Mouse (Mus musculus) frontal cortex, postnatal 10 days (tissue): ENCODE data around the gene Uhrf1bp1l.

Source experiments
- DNase-seq, 2 experiments: peaks; one replicate each; pipeline ENCODE4 v3.0.0; 2022; ENCODE audit warnings: low spot score in 2 of 2, mixed read lengths in 1 of 2

Gene Uhrf1bp1l

DNA sequence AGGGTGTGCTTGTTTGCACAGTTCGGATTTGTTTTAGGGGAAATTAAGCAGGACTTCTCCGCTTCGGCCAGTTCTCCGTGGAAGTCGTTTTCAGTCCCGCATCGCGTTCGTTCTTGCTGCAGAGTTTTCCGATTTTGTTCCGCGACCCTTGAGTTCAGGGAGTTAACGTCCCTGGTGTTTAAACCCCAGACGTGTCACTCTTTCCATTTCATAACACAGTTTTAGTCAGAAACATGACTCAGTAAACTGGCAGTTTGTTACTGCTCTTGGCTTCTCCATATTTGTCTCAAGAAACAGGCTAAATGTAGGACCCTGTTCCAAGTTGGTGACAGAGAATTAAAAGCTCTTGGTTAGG, 852 bp downstream of the Uhrf1bp1l start:
- no peak for DNase-seq

DNA sequence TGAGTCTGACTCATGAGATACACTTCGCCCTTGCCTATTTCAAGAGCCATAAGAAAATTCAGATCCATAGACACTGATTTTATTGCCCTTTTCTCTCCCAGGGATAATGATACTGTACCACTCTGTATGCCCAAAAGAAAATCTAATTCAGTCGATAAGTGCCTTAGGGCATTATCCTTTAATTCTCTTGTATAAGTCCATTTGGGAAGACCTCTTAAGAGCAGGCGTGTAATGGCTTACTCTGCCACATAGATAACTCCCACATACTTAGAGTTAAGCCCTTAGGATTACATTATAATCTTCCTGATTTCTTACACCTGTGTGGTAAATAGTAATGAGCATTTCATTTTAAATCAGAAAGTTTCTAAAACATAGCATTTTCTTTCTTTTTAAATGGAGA, 1.8 kb downstream of the Uhrf1bp1l start:
- DNase-seq, result no peak

DNA sequence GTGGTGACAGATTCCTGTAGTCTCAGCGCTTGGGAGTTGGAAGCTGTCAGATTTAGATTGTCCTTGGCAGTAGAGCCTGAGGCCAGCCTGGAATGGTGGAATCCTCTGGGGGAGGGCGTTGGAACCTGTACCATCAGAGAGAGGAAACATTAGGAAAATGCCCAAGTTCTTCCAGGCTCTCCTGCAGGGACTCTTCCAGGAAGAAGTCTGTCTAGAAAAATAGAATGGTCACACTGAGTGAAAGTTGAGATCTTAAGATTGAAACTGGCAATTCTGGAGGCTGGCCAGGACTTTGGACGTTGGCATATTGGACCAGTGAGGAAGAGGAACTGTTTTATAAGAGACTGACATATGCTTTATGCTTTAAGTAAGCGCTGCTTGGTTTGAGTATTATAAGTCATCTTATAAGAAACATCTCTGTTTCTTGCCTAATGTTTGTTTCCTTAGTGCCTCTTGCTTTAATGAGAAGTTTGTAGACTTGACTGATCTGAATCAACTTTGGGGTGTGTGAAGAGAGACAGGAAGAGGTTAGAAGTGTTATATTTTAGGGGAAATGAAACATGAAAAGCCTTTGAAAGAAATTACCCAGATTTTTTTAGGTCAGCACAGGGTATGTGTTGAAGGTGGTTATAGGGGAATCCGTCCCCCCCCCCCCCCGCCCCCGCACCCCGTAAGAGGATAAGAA, 2.6 kb downstream of the Uhrf1bp1l start:
- no peak for DNase-seq

DNA sequence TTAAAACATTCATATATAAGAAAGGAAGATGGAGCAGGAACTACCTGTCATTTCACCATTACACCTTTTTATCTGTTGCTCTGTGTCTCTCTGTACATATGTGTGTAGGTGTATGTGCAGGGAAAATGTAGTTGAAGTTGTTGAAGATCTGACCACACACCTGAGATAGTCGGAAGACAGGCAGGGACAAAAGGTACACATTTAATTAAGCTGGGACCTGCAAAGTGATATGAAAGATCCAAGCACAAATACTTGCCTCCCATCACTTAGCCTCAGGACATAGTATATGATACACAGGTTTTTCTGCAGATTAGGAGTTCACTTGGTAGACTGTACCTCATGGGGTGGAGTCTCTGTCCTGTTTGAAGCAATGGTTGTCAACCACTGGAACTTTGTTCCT, 3.1 kb downstream of the Uhrf1bp1l start:
- no peak for DNase-seq

DNA sequence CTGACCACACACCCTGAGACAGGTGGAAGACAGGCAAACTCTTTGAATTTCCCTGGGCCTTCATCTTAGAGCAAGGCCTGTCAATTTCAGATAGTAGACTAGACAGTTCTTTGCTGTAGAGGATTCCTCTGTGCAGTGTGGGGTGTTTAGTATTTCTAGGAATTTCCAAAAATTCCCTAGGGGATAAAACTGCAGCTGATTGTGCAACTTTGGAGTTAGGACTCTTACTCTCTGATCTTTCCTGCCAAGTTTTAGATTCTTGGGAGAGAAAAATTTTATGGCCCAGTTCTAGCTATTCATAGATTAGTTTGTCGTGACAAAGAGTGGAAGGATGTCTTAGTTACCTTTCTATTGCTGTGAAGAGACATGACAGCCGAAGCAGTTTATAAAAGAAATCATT, 3.8 kb downstream of the Uhrf1bp1l start:
- DNase-seq, result no peak

DNA sequence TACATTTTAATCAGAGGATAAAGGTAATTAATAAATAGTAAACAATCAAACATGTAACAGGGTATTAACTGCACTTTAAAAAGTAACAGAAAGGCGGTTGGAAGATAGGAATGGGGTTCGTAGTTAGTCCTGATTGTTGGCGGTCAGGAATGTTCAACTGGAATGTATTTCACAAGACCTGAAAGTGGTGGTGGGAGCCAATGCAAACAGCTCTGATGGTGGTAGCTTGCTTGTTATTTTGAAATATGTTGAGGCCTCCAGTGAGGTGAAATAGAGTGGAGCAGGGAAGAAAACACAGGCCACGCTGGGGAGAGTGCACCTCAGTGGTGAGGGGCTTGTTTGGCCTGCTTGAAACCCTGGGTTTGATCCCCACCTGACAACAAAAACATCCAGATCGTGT, 6.3 kb downstream of the Uhrf1bp1l start:
- no peak for DNase-seq

DNA sequence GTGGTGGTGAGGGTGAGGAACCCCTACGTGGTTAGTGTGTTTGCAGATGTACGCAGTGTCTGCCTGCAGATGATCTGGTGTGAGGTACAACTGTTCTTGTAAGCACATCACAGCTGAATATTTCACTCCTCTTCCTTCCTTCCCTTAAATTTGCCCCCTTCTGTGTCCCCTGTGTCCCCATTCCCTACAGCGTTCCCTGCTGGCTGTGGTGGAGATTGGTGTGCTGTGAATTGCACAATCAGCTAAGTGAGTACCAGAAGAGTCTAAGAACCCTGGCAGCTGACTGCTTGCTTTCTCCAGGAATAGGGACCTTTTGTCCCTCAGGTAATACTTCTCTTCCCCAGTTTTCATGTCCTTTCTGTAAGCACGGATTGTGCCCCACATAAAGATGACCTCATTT, 10.4 kb downstream of the Uhrf1bp1l start:
- DNase-seq, result no peak

DNA sequence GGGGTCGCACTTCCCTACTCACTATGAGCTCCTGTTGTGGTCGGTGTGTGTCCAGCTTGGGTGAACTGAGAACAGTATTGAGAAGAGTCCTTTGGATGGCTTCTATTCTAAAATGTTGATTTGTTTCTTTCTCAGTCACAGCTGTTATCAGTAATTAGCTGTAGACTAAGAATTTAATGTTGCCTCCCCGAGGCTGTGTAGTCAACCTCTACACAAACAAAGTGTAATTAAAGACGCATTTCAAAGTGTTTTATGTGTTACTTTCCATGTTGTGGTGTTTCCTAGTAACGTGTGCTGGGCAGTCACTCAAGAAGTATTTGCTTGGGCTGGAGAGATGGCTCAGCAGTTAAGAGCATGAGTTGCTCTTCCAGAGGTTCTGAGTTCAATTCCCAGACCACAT, 16.0 kb downstream of the Uhrf1bp1l start:
- no peak for DNase-seq

DNA sequence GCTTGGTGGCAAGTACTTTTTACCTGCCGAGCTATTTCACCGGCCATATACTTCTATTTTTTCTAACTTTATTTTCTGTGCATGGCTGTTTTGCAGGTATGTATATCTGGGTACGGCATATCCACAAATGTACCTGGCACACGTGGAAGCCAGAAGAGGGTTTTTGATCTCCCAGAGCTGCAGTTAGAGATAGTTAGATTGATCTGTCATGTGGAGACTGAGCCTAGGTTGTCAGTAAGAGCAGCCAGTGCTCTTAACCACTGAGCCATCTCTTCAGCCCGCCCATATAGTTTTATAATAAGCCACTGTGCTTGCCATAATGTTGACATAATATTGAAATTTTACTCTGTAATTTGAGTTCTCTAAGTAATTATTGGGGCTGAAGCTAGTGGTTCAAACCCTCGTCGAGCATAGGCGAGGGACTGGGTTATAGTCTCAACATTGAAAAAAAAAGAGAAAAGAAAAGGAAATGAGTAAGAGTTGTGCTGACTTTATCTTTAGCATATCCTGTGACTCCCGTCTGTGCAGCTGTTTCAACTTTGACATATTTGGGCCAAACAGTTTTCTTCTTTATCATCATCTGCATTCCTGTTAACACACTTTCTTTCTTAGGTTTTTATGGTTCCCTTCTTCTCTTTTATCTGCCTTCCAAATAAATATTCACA, 19.8 kb downstream of the Uhrf1bp1l start:
- DNase-seq, result no peak

DNA sequence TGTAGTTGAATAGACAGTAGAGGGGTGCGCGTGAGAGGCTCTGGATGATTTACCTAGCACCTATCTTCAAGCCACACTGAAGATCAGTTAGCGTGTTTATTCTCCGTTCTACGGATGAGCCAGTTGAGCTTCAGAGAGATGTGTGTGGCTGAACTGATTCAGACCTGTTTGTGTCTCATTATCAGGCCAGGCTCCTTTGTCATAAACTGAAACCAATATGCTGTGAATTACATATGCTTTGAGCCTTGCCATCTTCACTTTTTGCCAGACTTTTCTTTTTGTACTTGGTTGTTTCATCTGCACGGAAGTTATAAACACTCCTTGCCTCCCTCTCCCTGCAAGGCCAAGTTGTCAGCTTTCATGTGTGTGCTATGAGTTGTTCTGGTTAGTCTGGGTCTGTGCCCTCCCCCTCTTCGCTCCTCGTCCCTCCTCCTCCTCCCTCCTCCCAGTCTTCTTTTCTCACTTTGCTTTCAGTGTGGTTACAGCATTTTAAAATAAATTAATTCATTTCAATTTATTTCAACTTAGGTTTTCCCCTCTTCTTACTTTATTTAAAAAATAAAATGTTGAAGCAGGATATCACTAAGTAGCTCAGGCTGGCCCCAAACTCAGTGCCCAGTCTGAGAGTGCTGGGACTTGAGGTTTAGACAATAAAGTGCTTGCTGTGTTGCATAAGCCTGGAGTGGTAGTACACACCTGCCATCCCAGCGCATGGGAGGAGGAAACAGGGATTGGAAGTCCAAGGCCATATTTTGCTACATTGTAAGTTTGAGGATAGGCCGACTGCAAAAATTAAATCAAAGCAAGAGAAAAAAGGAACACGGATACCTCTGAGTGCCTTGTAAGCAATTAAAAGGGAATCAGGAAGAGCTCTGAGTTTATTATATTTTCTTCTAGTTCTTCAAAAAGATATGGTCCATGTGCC, 21.3 kb downstream of the Uhrf1bp1l start:
- DNase-seq, result no peak

DNA sequence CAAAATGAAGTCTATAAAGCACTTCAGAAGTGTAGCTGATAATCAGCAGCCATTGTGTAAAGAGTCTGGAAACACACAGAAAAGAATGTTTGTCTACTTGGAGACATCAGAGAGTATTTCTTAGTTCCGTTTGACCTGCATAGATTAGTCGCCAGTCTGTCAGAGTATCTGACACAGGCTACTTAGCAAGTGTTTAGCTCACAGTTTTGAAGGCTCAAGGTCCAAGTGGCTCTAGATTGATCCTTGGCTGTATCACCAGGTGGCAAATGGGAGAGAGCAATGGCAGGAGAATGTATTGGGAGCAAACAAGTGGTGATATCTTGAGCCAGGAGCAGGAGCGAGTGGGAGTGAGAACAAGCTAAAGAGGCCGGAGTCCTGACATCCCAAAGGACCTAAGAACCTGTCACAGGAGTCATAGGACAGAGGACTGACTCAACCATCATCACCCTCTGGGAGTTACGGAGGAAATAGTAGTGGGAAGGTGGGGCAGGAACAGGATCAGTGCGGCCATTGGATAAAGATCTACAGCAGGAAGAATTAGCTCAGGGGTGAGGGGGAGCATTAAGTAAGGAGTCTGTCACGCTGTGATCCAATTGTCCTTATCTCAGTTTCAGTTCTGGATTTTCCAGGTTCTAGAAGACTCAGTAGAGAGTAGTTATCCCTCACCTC, 23.7 kb downstream of the Uhrf1bp1l start:
- no peak for DNase-seq

DNA sequence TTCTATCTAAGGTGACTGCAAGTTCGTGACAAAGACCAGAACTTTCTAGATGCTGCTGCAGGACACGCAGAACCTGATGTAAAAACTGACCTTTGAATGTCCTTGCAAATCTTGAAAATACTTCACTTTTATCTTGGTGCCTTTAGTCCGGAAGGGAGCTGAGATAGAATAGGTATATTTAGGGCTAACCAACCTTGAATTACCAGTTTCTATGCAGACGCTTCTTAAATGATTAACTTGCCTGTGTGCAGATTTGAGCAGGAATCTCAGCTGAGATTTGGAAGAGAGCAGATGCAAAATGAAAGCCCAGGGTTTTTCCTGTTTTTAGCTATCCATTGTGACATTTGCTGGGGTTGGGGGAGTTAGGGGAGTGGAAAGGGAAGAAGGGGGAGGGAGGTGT, 24.3 kb downstream of the Uhrf1bp1l start:
- DNase-seq, result no peak

DNA sequence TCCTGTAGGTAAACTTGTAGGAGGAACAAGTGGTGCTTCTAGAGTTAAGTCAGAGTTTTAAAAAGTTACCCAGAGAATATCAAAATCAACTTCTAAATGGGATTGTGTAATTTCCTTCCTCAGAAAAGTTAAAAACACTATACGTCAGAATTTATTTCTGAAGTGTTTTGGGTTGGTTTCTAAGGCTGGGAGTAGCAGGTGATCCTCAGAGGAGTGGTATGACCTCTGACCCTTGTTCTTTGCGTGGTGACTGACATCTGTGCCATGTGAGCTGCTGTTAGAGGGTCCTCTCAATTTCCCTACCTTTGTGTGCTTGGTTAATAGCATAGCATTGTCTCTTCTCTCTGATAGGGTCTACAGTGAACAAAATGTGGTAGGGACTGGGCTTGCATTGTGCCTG, 27.1 kb downstream of the Uhrf1bp1l start:
- DNase-seq, result no peak

DNA sequence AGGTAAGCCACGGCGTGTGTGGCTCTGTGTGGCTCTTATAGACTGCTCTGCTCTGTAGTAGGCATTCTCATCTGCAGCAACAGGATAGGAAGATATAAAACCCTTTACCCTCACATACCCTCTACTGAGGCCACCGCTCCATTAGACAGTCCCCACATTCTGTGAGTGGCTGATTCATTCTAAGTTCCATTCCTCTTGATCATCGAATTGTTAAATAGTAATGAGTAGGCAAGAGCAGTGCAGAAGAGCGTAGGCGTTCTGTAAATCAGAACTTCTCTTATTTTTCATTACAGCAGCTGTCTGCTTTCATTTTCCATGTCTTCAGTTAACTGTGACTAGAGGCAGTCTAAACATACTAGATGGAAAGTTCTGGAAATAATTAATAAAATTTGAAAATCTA, 31.2 kb downstream of the Uhrf1bp1l start:
- DNase-seq, result no peak

DNA sequence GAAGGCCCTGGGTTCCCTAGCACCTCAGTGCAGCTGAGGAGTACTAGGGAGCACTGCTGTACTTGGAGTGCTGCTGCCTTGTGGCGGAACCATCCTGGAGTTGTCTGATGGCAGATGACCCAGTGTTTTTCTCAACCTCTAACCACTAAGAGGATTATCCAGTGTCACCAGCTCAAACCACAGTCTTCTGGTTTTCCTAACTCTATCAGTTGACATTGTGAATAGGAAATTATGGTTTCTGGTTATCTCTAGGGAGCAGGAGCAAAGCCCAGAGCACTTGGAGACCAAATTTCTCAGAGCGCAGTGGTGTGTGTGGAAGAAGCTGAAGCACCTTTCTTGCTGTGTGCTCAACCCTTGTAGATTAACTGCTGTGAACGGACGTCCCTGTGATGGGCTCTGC, 47.1 kb downstream of the Uhrf1bp1l start:
- DNase-seq, result no peak

DNA sequence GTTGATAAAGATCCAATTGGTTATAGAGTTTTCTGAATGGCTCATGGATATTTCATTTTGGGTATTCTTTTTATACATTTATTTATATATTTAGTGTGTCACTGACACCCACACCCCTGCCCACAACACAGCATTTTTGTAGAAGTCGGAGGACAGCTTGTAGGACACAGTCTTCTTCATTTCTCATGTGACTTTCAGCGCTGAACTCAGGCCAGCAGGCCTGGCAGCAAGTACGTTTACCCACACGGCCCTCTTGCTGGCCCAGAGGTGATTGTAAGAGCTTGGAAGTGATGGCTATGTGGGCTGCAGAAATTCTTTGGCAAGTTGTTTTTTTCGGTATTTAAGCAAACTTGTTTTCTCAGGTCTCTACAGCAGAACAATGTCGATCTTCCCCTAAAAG, 49.3 kb downstream of the Uhrf1bp1l start:
- DNase-seq, result no peak

DNA sequence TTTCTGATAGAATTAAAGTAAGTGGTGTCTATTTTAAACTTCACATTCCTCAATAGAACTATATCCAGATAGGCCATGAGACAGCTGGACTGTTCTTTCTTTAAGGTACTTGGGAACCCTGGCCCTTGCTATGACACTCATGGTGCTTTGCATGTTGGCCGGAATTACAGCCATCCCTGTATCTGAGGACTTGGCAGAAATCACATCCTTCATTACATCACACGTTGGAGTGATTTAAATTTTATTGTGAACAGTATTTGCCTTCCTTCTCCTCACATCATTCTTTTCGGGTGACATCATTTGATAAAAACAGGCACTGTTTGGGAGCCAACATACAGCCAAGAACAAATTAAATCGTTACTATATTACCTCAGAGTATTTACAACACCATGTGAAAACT, 74.4 kb downstream of the Uhrf1bp1l start:
- DNase-seq, result no peak

DNA sequence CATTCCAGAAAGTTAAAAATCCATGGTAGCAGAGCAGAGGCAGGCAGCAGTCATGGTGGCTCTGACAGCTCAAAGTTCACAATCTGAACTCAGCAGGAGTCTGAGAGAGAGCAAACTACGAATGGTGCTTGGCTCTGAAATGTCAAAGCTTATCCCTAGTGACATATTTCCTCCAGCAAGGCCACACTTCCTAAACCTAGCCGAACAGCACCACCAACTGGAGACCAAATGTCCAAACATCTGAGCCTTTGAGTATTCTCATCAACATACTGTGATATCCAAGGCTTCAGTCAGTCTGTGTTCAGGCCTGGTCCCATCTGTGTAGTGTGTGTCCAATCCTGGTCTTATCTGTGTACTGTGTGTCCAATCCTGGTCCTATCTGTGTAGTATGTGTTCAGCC, 79.1 kb downstream of the Uhrf1bp1l start:
- peak in 1 of 2 experiments; percentile 11 for DNase-seq

DNA sequence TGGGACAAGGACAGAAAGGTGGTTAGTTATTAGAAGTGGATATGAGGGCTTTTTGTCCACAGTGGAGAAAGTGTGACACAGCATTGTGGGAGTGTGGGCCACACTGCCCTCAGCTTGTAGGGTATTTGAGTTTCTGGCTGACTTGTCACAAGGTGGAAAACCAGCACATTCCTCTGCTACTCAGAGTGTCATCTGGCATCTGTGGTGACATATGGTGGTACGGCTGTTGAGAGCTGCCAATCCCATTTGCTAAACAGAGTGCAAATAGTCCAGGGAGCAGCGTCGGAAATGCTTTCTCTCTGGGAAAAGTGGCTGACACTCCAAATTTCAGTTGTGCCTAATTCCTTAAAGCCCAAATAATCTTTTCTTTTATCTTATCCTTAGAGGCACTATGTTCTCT, 82.1 kb downstream of the Uhrf1bp1l start:
- DNase-seq, result no peak

DNA sequence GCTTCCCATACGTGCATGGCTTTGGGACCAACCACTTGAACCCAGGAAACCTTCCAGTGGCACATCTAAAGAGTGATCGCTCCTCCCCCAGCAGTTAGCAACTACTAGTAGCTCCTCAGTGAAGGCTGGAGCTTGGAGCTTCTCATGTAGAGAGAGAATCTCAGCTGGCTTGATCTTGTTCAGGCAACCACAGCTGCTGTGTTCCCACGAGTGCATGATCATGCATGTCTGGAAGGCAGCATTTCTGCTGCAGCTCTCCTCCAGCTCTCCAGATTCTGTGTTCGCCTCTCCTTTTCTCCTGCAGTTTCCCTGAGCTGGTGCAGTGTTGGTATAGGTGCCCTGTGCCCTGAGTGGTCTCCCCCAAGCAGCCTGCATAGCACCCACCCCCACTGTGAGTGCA, 87.5 kb downstream of the Uhrf1bp1l start:
- DNase-seq, result no peak

DNA sequence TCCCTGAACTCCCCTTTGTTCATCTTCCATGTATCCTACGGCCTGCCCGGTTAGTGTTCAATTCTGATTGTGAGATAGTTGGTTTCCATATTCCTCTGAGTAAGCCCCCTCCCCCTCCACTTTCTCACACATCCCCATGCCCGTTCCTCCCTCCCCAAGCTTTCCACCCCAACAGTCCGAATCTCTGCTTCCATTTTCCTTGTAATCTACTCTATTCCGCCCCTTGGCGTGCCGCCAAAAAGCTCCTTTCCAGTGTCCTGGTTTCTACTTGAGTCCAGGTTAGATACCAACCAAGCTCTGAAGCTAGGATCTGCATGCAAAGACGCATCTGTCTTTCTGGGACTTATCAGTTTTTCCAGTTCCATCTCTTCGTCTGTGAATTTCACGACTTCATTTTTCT, 88.4 kb downstream of the Uhrf1bp1l start:
- DNase-seq, result no peak

DNA sequence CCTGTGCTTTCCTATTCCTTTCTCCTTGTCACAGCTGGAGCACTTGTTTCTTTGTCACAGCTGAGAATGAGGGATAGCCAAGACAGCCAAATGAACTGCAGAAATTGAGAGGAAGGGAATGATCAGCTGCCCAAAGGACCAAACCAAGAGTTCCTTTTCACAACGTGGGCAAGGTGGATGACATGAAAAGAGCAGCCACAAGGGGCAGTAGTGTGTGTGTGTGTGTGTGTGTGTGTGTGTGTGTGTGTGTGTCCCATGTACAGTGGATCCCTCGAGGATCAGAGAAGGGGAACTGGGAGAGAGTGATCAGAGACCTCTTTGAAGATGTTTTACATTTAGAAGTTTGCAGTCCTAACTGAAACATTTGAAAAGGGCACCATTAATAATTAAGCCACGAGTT, 92.7 kb downstream of the Uhrf1bp1l start:
- DNase-seq, result no peak
